Mouse (Mus musculus) urinary bladder, postnatal 36 days (tissue): ENCODE measurements around the gene Meis2.

Source experiments
- DNase-seq, 2 experiments: peaks; one replicate each; pipeline ENCODE4 v3.0.0; 2022; ENCODE audit warnings: low spot score in 2 of 2, mixed read lengths in 1 of 2

Meis2 gene

GRCm38 (mm10) chr2:116049710-116050109 lies 15.9 kb downstream of the Meis2 start:
- DNase-seq: no peak

GRCm38 (mm10) chr2:116047365-116047764 lies 18.3 kb downstream of the Meis2 start:
- DNase-seq: no peak

GRCm38 (mm10) chr2:116045048-116045447 lies 20.6 kb downstream of the Meis2 start:
- DNase-seq: no peak

GRCm38 (mm10) chr2:116042934-116043698 lies 22.5 kb downstream of the Meis2 start:
- no peak for DNase-seq

- no peak for DNase-seq
Observed at GRCm38 (mm10) chr2:116042447-116042846, 23.2 kb downstream of the Meis2 start.

- DNase-seq: no peak
Observed at GRCm38 (mm10) chr2:116041683-116042262, 23.9 kb downstream of the Meis2 start.

- DNase-seq: no peak
Observed at GRCm38 (mm10) chr2:116035345-116035744, 30.3 kb downstream of the Meis2 start.

- DNase-seq: no peak
Observed at GRCm38 (mm10) chr2:116028127-116028526, 37.5 kb downstream of the Meis2 start.

- no peak for DNase-seq
Observed at GRCm38 (mm10) chr2:116022876-116023275, 42.8 kb downstream of the Meis2 start.

- DNase-seq: no peak
Observed at GRCm38 (mm10) chr2:116021931-116022330, 43.7 kb downstream of the Meis2 start.

- no peak for DNase-seq
Observed at GRCm38 (mm10) chr2:116021046-116021445, 44.6 kb downstream of the Meis2 start.

- no peak for DNase-seq
Observed at GRCm38 (mm10) chr2:116020451-116020951, 45.1 kb downstream of the Meis2 start.

- no peak for DNase-seq
Observed at GRCm38 (mm10) chr2:116019959-116020358, 45.7 kb downstream of the Meis2 start.

- no peak for DNase-seq
Observed at GRCm38 (mm10) chr2:116019466-116019794, 46.2 kb downstream of the Meis2 start.

GRCm38 (mm10) chr2:116018781-116019465 lies 46.7 kb downstream of the Meis2 start:
- DNase-seq: no peak

GRCm38 (mm10) chr2:116015520-116015919 lies 50.1 kb downstream of the Meis2 start:
- DNase-seq: no peak

GRCm38 (mm10) chr2:116010469-116010868 lies 55.2 kb downstream of the Meis2 start:
- no peak for DNase-seq

- no peak for DNase-seq
Observed at GRCm38 (mm10) chr2:116010061-116010460, 55.6 kb downstream of the Meis2 start.

- no peak for DNase-seq
Observed at GRCm38 (mm10) chr2:116009097-116009970, 56.3 kb downstream of the Meis2 start.

- no peak for DNase-seq
Observed at GRCm38 (mm10) chr2:116002354-116002753, 63.3 kb downstream of the Meis2 start.

- no peak for DNase-seq
Observed at GRCm38 (mm10) chr2:116001352-116002138, 64.1 kb downstream of the Meis2 start.
